ENCODE assay signal across 16 mouse cellular contexts in the genomic region with DNA sequence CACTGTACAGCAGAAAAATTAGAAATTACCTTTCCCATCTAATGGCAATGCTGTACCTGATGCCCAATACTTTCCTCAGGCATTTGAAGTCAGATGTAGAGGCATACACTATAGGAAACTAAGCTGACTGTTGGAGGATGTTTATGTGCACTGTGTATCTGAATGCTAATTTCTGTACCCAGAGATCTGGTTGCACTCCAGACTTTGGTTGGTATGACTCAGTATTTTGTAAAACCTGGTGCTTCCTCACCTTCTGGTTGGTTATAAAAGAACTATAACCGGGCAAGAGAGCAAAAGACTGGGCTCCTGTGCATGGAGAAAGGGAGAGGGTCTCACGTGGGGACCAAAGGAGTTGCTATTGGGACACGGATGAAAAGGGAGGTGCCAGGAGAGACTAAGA.
"Had no signal": no experiment of that assay in that cellular context is flagged by ENCODE, and none has a peak within 500 bp of the region (broad histone marks: within the 10 kb centered on the region; RNA-seq: fewer than 3 reads in every experiment).

No protein-coding gene starts in this region.

- H3K4me3 ChIP-seq: liver, embryonic 13.5 days; midbrain, embryonic 12.5 days; midbrain, embryonic 15.5 days; myocyte; neural tube, embryonic 13.5 days; stomach, embryonic 15.5 days had no signal

- H3K4me1 ChIP-seq: liver, embryonic 13.5 days; midbrain, embryonic 12.5 days; midbrain, embryonic 15.5 days; neural tube, embryonic 13.5 days; stomach, embryonic 15.5 days had no signal

- H3K4me2 ChIP-seq: liver, embryonic 13.5 days; midbrain, embryonic 12.5 days; midbrain, embryonic 15.5 days; neural tube, embryonic 13.5 days; stomach, embryonic 15.5 days had no signal

- DNase-seq: kidney, postnatal 25 days; liver, embryonic 13.5 days; lung, adult 2 months; lung, postnatal 14 days; retina, postnatal 1 day; right cerebral cortex, postnatal 25 days; spleen, adult 18-20 months; thymus, adult 2 months; thymus, postnatal 14 days; thymus, postnatal 4 days had no signal

- ATAC-seq: midbrain, embryonic 15.5 days had no signal

- H3K9ac ChIP-seq: liver, embryonic 13.5 days; midbrain, embryonic 12.5 days; midbrain, embryonic 15.5 days; neural tube, embryonic 13.5 days; stomach, embryonic 15.5 days had no signal

- H3K27me3 ChIP-seq: liver, embryonic 13.5 days; midbrain, embryonic 12.5 days; midbrain, embryonic 15.5 days; neural tube, embryonic 13.5 days; stomach, embryonic 15.5 days had no signal

- H3K36me3 ChIP-seq: midbrain, embryonic 15.5 days had no signal

- H3K27ac ChIP-seq: kidney, postnatal 0 days; liver, embryonic 13.5 days; midbrain, embryonic 12.5 days; midbrain, embryonic 15.5 days; neural tube, embryonic 13.5 days; stomach, embryonic 15.5 days had no signal

- H3K9me3 ChIP-seq: liver, embryonic 13.5 days; midbrain, embryonic 12.5 days; midbrain, embryonic 15.5 days; neural tube, embryonic 13.5 days; stomach, embryonic 15.5 days had no signal
